Mouse (Mus musculus) ES-E14 (cell line): ENCODE results near the gene Trim63. TPM values are rescaled to one million over a fixed set of nuclear protein-coding genes. Genes with fewer than 3 reads are reported as not detected.

Experiments
- DNase-seq: peaks from one replicate; pipeline ENCODE4 v3.0.0-alpha.2; 2013; ENCODE audit warnings: low read depth, low spot score
- H3K27ac ChIP-seq: 2 replicates; pipeline ENCODE4 v1.5.1; 2012; ENCODE audit warnings: low read depth, mild to moderate bottlenecking, low read length, moderate library complexity, mixed read lengths; ENCODE audit not compliant: poor library complexity, insufficient read depth, severe bottlenecking
- H3K36me3 ChIP-seq: 2 replicates; pipeline ENCODE4 v1.6.1; 2012; ENCODE audit warnings: mild to moderate bottlenecking, low read length, moderate library complexity, mixed read lengths; ENCODE audit not compliant: control insufficient read depth, poor library complexity, insufficient read depth, severe bottlenecking
- H3K4me1 ChIP-seq, 2 experiments: fragments of 150-350 bp in 1 of 2; sonication (generic) in 1 of 2; 2 replicates each; pipeline ENCODE4 v1.6.1; 2012; ENCODE audit warnings: low read length in 2 of 2, mild to moderate bottlenecking in 1 of 2, mixed read lengths in 1 of 2; ENCODE audit not compliant: control insufficient read depth in 2 of 2, insufficient read depth in 2 of 2, poor library complexity in 1 of 2
- H3K4me3 ChIP-seq, 2 experiments: fragments of 150-350 bp in 1 of 2; sonication (generic) in 1 of 2; 2 replicates each; pipeline ENCODE4 v1.5.1; 2012; ENCODE audit warnings: low read length in 2 of 2, low read depth in 1 of 2, mild to moderate bottlenecking in 1 of 2, mixed read lengths in 1 of 2; ENCODE audit not compliant: insufficient read depth in 1 of 2, poor library complexity in 1 of 2, severe bottlenecking in 1 of 2
- H3K9ac ChIP-seq: 2 replicates; pipeline ENCODE4 v1.6.1; 2012; ENCODE audit warnings: low read depth, mild to moderate bottlenecking, low read length, mixed read lengths; ENCODE audit not compliant: poor library complexity, insufficient read depth, severe bottlenecking
- H3K9me3 ChIP-seq: fragments of 150-350 bp; sonication (generic); 2 replicates; pipeline ENCODE4 v1.6.1; 2012; ENCODE audit warnings: low read depth, mild to moderate bottlenecking, low read length; ENCODE audit not compliant: control insufficient read depth, insufficient read depth
- CHD2 ChIP-seq: IDR thresholded peaks from 2 replicates; pipeline ENCODE4 v1.6.1; 2014; ENCODE audit warnings: mild to moderate bottlenecking, low read depth, low read length, inconsistent platforms
- HCFC1 ChIP-seq: IDR thresholded peaks from 2 replicates; pipeline ENCODE4 v1.6.1; 2012; ENCODE audit warnings: low read length, inconsistent platforms, borderline replicate concordance; ENCODE audit not compliant: insufficient read depth
- MAFK ChIP-seq: IDR thresholded peaks from 2 replicates; pipeline ENCODE4 v1.6.1; 2014; ENCODE audit warnings: mild to moderate bottlenecking, low read depth, low read length, inconsistent platforms; ENCODE audit not compliant: insufficient read depth
- ZC3H11A ChIP-seq: IDR thresholded peaks from 2 replicates; pipeline ENCODE4 v1.6.1; 2012; ENCODE audit warnings: low read depth, mild to moderate bottlenecking, inconsistent platforms, low read length, borderline replicate concordance
- ZNF384 ChIP-seq: IDR thresholded peaks from 2 replicates; pipeline ENCODE4 v1.6.1; 2012; ENCODE audit warnings: low read depth, low read length, inconsistent platforms
- in situ Hi-C, 2 experiments: fragments of 600-800 bp; cut with MboI; formaldehyde crosslinking; loops; one replicate each; pipeline ENCODE4 v1.15.1; 2025; ENCODE audit warnings: low sequenced_read_pairs in 2 of 2, inconsistent platforms in 1 of 2; ENCODE audit not compliant: unreplicated experiment in 2 of 2
- total RNA-seq: library from RNA; depleted of rRNA; stranded (reverse); fragments of 300-350 nt; gene quantifications from 2 replicates; pipeline ENCODE4 v1.2.3, GENCODE M21; 2012

Gene Trim63
- total RNA-seq, 1 experiment = 3.5 TPM

DNA sequence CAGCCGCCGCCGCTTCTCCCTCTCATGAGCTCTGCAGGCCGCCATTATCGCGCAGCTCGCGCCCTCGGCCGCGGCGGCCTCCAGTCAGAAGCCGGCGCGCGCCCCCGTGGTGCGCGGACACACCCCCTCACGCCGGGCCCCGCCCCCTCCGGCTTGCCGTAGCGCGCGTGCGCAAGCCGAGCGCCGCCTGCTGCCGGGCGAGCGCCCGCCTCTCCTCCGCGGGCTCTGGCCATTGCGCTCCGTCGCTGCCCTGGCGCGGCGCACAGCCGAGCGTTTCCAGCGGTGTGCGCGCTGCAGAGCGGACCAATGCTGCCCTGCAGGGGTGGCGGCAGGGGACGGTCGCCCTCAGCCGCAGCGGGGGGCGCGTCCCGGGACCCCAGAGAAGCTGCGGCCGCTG, 27.8 kb upstream of the Trim63 start:
- Histone ChIP-seq H3K36me3 (peaks cover 7% of the 10 kb centered on the region; the same call in 1 of the 2 replicates), H3K27ac (peak overlapping the region; percentile 92), H3K4me1 (peaks cover 0 to 4% of the 10 kb centered on the region in 2 experiments; a peak in 1 of 4 replicates), H3K9ac (peak overlapping the region; percentile 97), H3K9me3 (no peaks in the 10 kb centered on the region), H3K4me3 (peak overlapping the region; percentile 89 to 93)
- DNase-seq = peak; percentile 74
- in situ Hi-C loops = no loop called here
- no peak for TF ChIP-seq ZNF384
- TF ChIP-seq ZC3H11A = no peak
- no peak for TF ChIP-seq MAFK
- no peak for TF ChIP-seq CHD2
- no peak for TF ChIP-seq HCFC1

- no peak for TF ChIP-seq ZC3H11A
- TF ChIP-seq MAFK = no peak
- no peak for TF ChIP-seq ZNF384
- peak; percentile 56; the same call in 1 of the 2 replicates for TF ChIP-seq HCFC1
- no peak for TF ChIP-seq CHD2
- H3K4me3 ChIP-seq = peak within 1 kb of the TSS; percentile 89 to 93
- DNase-seq = peak; percentile 86
- no peaks in the 10 kb centered on the region for H3K9me3 ChIP-seq
- peak within 1 kb of the TSS; percentile 97 for H3K9ac ChIP-seq
- peaks cover 7% of the 10 kb centered on the region; the same call in 1 of the 2 replicates for H3K36me3 ChIP-seq
- in situ Hi-C loops = no loop called here
- H3K4me1 ChIP-seq = peaks cover 0 to 4% of the 10 kb centered on the region in 2 experiments; a peak in 1 of 4 replicates
- H3K27ac ChIP-seq = peak within 1 kb of the TSS; percentile 92
These were observed 27.3 kb upstream of the Trim63 start, which contains the start of gene Pdik1l for GRCm38 (mm10) chr4:134287575-134288025. TSS of gene Pdik1l (minus strand) at chr4:134287895.

DNA sequence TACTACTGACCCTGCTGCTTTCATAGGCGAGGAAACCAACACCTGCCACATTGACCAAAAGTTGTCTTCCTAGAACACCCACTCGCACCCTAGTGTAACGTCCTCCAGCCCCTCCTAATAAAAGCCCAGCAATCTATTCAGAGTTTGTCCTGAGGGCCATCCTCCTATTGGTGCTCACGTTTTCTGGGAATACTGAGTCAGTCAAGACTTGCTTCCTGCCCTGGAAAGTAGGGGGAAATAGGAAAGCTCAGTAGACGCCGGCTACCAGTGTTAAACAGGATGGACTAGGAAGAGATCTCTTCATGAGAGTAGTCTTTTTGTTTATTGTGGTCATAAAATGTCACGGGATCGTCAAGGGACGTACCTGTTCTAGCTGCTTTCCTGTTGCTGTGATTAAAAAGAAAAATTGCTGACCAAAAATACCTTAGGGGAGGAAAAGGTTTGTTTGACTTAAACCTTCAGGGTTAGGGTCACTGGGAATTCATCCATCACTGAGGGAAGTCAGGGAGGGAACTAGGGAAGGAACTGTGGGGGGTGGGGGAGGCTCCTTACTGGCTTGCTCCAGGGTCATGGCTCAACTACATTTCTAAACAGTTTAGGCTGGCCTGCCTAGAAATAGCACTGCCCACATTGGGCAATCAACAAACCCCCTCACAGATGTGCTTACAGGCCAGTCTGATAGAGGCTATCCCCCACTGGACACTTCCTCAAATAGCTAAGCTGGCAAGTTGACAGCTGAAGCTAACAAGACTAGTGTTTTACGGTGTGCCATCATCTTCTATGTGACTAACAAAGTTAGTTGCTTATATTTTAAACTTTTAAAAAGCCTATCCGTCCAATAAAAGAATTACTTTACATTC, 26.3 kb upstream of the Trim63 start:
- Histone ChIP-seq H3K4me1 (peaks cover 0 to 4% of the 10 kb centered on the region in 2 experiments; a peak in 1 of 4 replicates), H3K27ac (peak overlapping the region; percentile 48; the same call in 1 of the 2 replicates)

GRCm38 (mm10) chr4:134292067-134292466, 22.9 kb upstream of the Trim63 start:
- Histone ChIP-seq H3K4me1 (peaks cover 0 to 3% of the 10 kb centered on the region in 2 experiments; a peak in 1 of 4 replicates), H3K9ac (no peak overlapping the region), H3K36me3 (no peaks in the 10 kb centered on the region), H3K9me3 (no peaks in the 10 kb centered on the region), H3K27ac (no peak overlapping the region), H3K4me3 (no peak overlapping the region)
- DNase-seq = peak; percentile 67
- in situ Hi-C loops = no loop called here
- no peak for TF ChIP-seq CHD2
- no peak for TF ChIP-seq HCFC1
- no peak for TF ChIP-seq ZC3H11A
- no peak for TF ChIP-seq MAFK
- no peak for TF ChIP-seq ZNF384

More for the DNA sequence above, 26.3 kb upstream of the Trim63 start:
- Histone ChIP-seq H3K4me3 (peak overlapping the region; percentile 89 to 93), H3K36me3 (peaks cover 5% of the 10 kb centered on the region; the same call in 1 of the 2 replicates), H3K9me3 (no peaks in the 10 kb centered on the region), H3K9ac (peak overlapping the region; percentile 97)
- TF ChIP-seq MAFK = no peak
- no peak for TF ChIP-seq HCFC1
- TF ChIP-seq CHD2 = no peak
- TF ChIP-seq ZC3H11A = no peak
- no peak for TF ChIP-seq ZNF384
- in situ Hi-C loops = no loop called here
- no peak for DNase-seq
